Mouse (Mus musculus) embryonic fibroblast, embryonic 13.5 days (primary cell): ENCODE data around the gene Gm20906. TPM values are rescaled to one million over a fixed set of nuclear protein-coding genes. Genes with fewer than 3 reads are reported as not detected.
"Not testable (repeated sequence)": the region's sequence is repeated elsewhere in the genome, so short reads cannot be mapped to it uniquely, and the experiment has no call there.

Source experiments
- H3K27ac ChIP-seq: 2 replicates; pipeline ENCODE4 v1.5.1; 2012; ENCODE audit warnings: low read length, control low read depth, inconsistent platforms; ENCODE audit not compliant: insufficient read depth
- H3K4me1 ChIP-seq: 2 replicates; pipeline ENCODE4 v1.6.1; 2011; ENCODE audit warnings: low read length; ENCODE audit not compliant: control insufficient read depth, insufficient read depth
- H3K4me3 ChIP-seq: 2 replicates; pipeline ENCODE4 v1.5.1; 2011; ENCODE audit warnings: mild to moderate bottlenecking, control low read depth, low read length; ENCODE audit not compliant: insufficient read depth
- polyA plus RNA-seq: library from polyadenylated mRNA; stranded (reverse); fragments of >200 nt; gene quantifications from 2 replicates; pipeline ENCODE4 v1.2.4, GENCODE M21; 2011; ENCODE audit warnings: low read depth; ENCODE audit not compliant: missing spikeins, insufficient read length

Gene Gm20906
- not detected in 2 replicates for polyA plus RNA-seq

- not testable (repeated sequence) for H3K4me1 ChIP-seq, H3K4me3 ChIP-seq, H3K27ac ChIP-seq
Measured at GRCm38 (mm10) chrY:87550666-87551065, at the start of gene Gm20906. Gene Gm20906 (plus strand): TSS chrY:87550966.
